Mouse (Mus musculus): Measurements from ENCODE around the gene Tbx22.

Gene Tbx22

DNA sequence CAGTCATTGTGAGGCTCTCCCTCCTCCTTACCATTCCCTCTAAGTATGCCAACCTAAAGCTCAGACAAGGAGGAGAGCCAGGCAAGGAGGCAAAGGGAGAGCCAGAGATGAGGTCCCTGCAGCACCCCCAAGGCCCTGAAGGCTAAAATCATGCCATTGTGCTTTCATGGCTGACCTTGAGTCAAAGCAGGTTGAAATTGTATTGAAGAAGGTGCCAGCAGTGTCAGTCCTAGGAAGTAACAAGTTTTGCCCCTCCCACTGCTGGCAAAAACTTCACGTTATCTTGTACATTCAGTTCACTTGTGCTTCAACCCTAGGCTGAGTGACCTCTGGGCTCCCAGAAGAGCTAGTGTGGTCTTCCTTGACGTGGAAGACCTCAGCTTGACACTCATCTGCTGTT is at the start of gene Tbx22:
Tbx22 (plus strand) TSS at position 301 of the 400 bp plus-strand sequence.
- DNase-seq (ENCODE audit: low read depth, low spot score): no peak

- DNase-seq (ENCODE audit: low read depth, low spot score): no peak
Observed at GRCm38 (mm10) chrX:107668677-107669076, 913 bp downstream of the Tbx22 start.

GRCm38 (mm10) chrX:107679203-107679602 is 11.4 kb downstream of the Tbx22 start:
- peak; percentile 1 for DNase-seq (ENCODE audit: low read depth, low spot score)

GRCm38 (mm10) chrX:107708584-107708983 is 40.8 kb downstream of the Tbx22 start:
- DNase-seq (ENCODE audit: low read depth, low spot score): no peak

DNA sequence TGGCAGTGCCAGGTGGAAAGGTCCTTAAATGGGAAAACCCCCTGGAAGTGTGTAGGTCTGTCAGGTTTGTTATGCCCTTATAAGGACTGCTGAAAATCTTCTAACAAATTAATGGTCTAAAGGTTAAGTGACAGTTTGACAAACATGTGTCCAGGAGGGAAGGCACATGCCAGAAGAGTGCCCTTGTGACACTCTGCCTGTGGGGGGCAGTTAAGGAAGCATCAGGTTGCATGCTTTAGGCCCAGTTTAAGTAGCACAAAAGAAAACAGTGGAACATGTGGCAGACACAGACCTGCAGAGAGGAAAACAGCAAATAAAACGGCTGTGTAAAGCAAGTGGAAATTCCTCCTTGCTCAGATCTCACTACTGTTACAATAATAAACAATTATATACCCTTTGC is 55.8 kb downstream of the Tbx22 start:
- no peak for DNase-seq (ENCODE audit: low read depth, low spot score)

Data from 3T3-L1 (cell line).